Mouse (Mus musculus): ENCODE results near the gene Cdc34.

GRCm38 (mm10) chr10:79652789-79653188 lies 29.2 kb upstream of the Cdc34 start:
- TF ChIP-seq GATA1 (IDR thresholded peaks at IDR 0.05; ENCODE audit: borderline replicate concordance, low read length) (no peak), FLI1 (IDR thresholded peaks at IDR 0.05; ENCODE audit: low read length) (no peak)
